Mouse (Mus musculus) midbrain, embryonic 11.5 days (tissue): ENCODE results near the gene Itpr1. TPM values are rescaled to one million over a fixed set of nuclear protein-coding genes. Genes with fewer than 3 reads are reported as not detected.

ENCODE experiments used
- ATAC-seq: fragments of 200-750 bp; cut with Nextera tagmentation; 2 replicates; pipeline ENCODE4 v1.8.0; 2017; ENCODE audit warnings: moderate TSS enrichment, moderate library complexity; ENCODE audit not compliant: low FRiP score
- DNase-seq: peaks from one replicate; pipeline ENCODE4 v3.0.0; 2015; ENCODE audit warnings: low spot score; ENCODE audit errors: missing footprints
- H3K27ac ChIP-seq: fragments of 300-500 bp; sonication (generic); 2 replicates; pipeline ENCODE4 v1.5.1; 2014; ENCODE audit warnings: low read depth, low read length
- H3K27me3 ChIP-seq: fragments of 300-500 bp; sonication (generic); 2 replicates; pipeline ENCODE4 v1.6.1; 2014; ENCODE audit warnings: mild to moderate bottlenecking, low read length, moderate library complexity, mixed read lengths; ENCODE audit not compliant: control insufficient read depth, insufficient read depth
- H3K36me3 ChIP-seq: fragments of 300-500 bp; sonication (generic); 2 replicates; pipeline ENCODE4 v1.6.1; 2014; ENCODE audit warnings: mild to moderate bottlenecking, low read length, moderate library complexity, mixed read lengths; ENCODE audit not compliant: control insufficient read depth, insufficient read depth
- H3K4me1 ChIP-seq: fragments of 300-500 bp; sonication (generic); 2 replicates; pipeline ENCODE4 v1.6.1; 2014; ENCODE audit warnings: low read length; ENCODE audit not compliant: control insufficient read depth, insufficient read depth
- H3K4me2 ChIP-seq: fragments of 300-500 bp; sonication (generic); 2 replicates; pipeline ENCODE4 v1.6.1; 2014; ENCODE audit warnings: mild to moderate bottlenecking, moderate library complexity
- H3K4me3 ChIP-seq: fragments of 300-500 bp; sonication (generic); 2 replicates; pipeline ENCODE4 v1.5.1; 2014; ENCODE audit warnings: low read depth, low read length
- H3K9ac ChIP-seq: fragments of 300-500 bp; sonication (generic); 2 replicates; pipeline ENCODE4 v1.6.1; 2014; ENCODE audit warnings: low read length
- H3K9me3 ChIP-seq: fragments of 300-500 bp; sonication (generic); 2 replicates; pipeline ENCODE4 v1.6.1; 2016; ENCODE audit warnings: low read length; ENCODE audit not compliant: control insufficient read depth
- WGBS: fragments of 180-500 bp; shearing (Covaris S2); extraction: QIAGEN DNeasy Blood & Tissue Kit; methylation state at CpG from one replicate; pipeline ENCODE4 v1.1.7; 2014; 5-methylcytosine and 5-hydroxymethylcytosine counted together
- polyA plus RNA-seq: library from polyadenylated mRNA; unstranded; fragments of >200 nt; fragmentation: Nextera tagmentation; extraction: Ambion mirVana; gene quantifications from 2 replicates; pipeline ENCODE4 v1.2.1, GENCODE M21; 2014

The Itpr1 gene
- polyA plus RNA-seq, 1 experiment from 2014 or later, result 5.2 TPM

- 72% methylated on average over 8 of the region's 8 CpGs for WGBS
- Histone ChIP-seq H3K4me3 (no peak overlapping the region), H3K36me3 (no peaks in the 10 kb centered on the region), H3K27ac (no peak overlapping the region), H3K27me3 (no peaks in the 10 kb centered on the region), H3K9ac (no peak overlapping the region), H3K4me1 (no peaks in the 10 kb centered on the region), H3K9me3 (no peaks in the 10 kb centered on the region), H3K4me2 (no peak overlapping the region)
- DNase-seq (peak; percentile 69), ATAC-seq (no peak)
Observed at GRCm38 (mm10) chr6:108309391-108310182, 96.7 kb downstream of the Itpr1 start.

GRCm38 (mm10) chr6:108313056-108313455 lies 100.2 kb downstream of the Itpr1 start:
- no peaks in the 10 kb centered on the region for H3K9me3 ChIP-seq
- H3K4me1 ChIP-seq, result no peaks in the 10 kb centered on the region
- ATAC-seq (no peak), DNase-seq (no peak)
- H3K4me3 ChIP-seq, result no peak overlapping the region
- 96% methylated on average over 1 of the region's 1 CpGs for WGBS
- H3K4me2 ChIP-seq, result no peak overlapping the region
- H3K9ac ChIP-seq, result no peak overlapping the region
- no peaks in the 10 kb centered on the region for H3K27me3 ChIP-seq
- H3K36me3 ChIP-seq, result no peaks in the 10 kb centered on the region
- H3K27ac ChIP-seq, result no peak overlapping the region

GRCm38 (mm10) chr6:108313997-108314396 lies 101.1 kb downstream of the Itpr1 start:
- 100% methylated on average over 1 of the region's 1 CpGs for WGBS
- Histone ChIP-seq H3K27ac (no peak overlapping the region), H3K4me3 (no peak overlapping the region), H3K9ac (no peak overlapping the region), H3K27me3 (no peaks in the 10 kb centered on the region), H3K9me3 (no peaks in the 10 kb centered on the region), H3K36me3 (no peaks in the 10 kb centered on the region), H3K4me1 (no peaks in the 10 kb centered on the region), H3K4me2 (no peak overlapping the region)
- DNase-seq (no peak), ATAC-seq (no peak)

GRCm38 (mm10) chr6:108316268-108316824 lies 103.5 kb downstream of the Itpr1 start:
- Histone ChIP-seq H3K9me3 (no peaks in the 10 kb centered on the region), H3K4me3 (no peak overlapping the region), H3K4me1 (no peaks in the 10 kb centered on the region), H3K9ac (no peak overlapping the region), H3K27ac (no peak overlapping the region), H3K36me3 (no peaks in the 10 kb centered on the region), H3K27me3 (no peaks in the 10 kb centered on the region), H3K4me2 (no peak overlapping the region)
- ATAC-seq (no peak), DNase-seq (no peak)
- WGBS, result 75% methylated on average over 4 of the region's 4 CpGs

- no peaks in the 10 kb centered on the region for H3K36me3 ChIP-seq
- 94% methylated on average over 1 of the region's 1 CpGs for whole genome bisulfite sequencing
- H3K4me3 ChIP-seq, result no peak overlapping the region
- no peaks in the 10 kb centered on the region for H3K27me3 ChIP-seq
- H3K9ac ChIP-seq, result no peak overlapping the region
- H3K9me3 ChIP-seq, result no peaks in the 10 kb centered on the region
- H3K4me2 ChIP-seq, result no peak overlapping the region
- no peak overlapping the region for H3K27ac ChIP-seq
- no peaks in the 10 kb centered on the region for H3K4me1 ChIP-seq
- no peak for DNase-seq
- no peak for ATAC-seq
Observed at GRCm38 (mm10) chr6:108316951-108317350, 104.1 kb downstream of the Itpr1 start.

GRCm38 (mm10) chr6:108321653-108322052 lies 108.8 kb downstream of the Itpr1 start:
- ATAC-seq, result no peak
- no peak overlapping the region for H3K4me2 ChIP-seq
- H3K27ac ChIP-seq, result no peak overlapping the region
- no peak overlapping the region for H3K4me3 ChIP-seq
- no peak overlapping the region for H3K9ac ChIP-seq
- WGBS, result 79% methylated on average over 2 of the region's 2 CpGs
- DNase-seq, result no peak
- H3K36me3 ChIP-seq, result no peaks in the 10 kb centered on the region
- H3K4me1 ChIP-seq, result no peaks in the 10 kb centered on the region
- H3K9me3 ChIP-seq, result no peaks in the 10 kb centered on the region
- H3K27me3 ChIP-seq, result no peaks in the 10 kb centered on the region

- no peaks in the 10 kb centered on the region for H3K27me3 ChIP-seq
- no peak overlapping the region for H3K4me2 ChIP-seq
- WGBS, result 77% methylated on average over 6 of the region's 6 CpGs
- H3K27ac ChIP-seq, result no peak overlapping the region
- no peak for DNase-seq
- no peaks in the 10 kb centered on the region for H3K36me3 ChIP-seq
- H3K9me3 ChIP-seq, result no peaks in the 10 kb centered on the region
- no peak for ATAC-seq
- H3K4me3 ChIP-seq, result no peak overlapping the region
- no peak overlapping the region for H3K9ac ChIP-seq
- no peaks in the 10 kb centered on the region for H3K4me1 ChIP-seq
Observed at GRCm38 (mm10) chr6:108324464-108325025, 111.6 kb downstream of the Itpr1 start.

- no peak overlapping the region for H3K9ac ChIP-seq
- H3K36me3 ChIP-seq, result no peaks in the 10 kb centered on the region
- DNase-seq (no peak), ATAC-seq (no peak)
- H3K4me1 ChIP-seq, result no peaks in the 10 kb centered on the region
- H3K4me2 ChIP-seq, result no peak overlapping the region
- H3K27ac ChIP-seq, result no peak overlapping the region
- 91% methylated on average over 10 of the region's 10 CpGs for WGBS
- no peaks in the 10 kb centered on the region for H3K27me3 ChIP-seq
- H3K4me3 ChIP-seq, result no peak overlapping the region
- no peaks in the 10 kb centered on the region for H3K9me3 ChIP-seq
Observed at GRCm38 (mm10) chr6:108325400-108325799, 112.5 kb downstream of the Itpr1 start.

- Histone ChIP-seq H3K9me3 (no peaks in the 10 kb centered on the region), H3K27ac (no peak overlapping the region), H3K36me3 (no peaks in the 10 kb centered on the region), H3K9ac (no peak overlapping the region), H3K4me1 (no peaks in the 10 kb centered on the region), H3K27me3 (no peaks in the 10 kb centered on the region), H3K4me3 (no peak overlapping the region), H3K4me2 (no peak overlapping the region)
- no peak for DNase-seq
- 93% methylated on average over 12 of the region's 12 CpGs for WGBS
- no peak for ATAC-seq
Observed at GRCm38 (mm10) chr6:108325948-108326411, 113.1 kb downstream of the Itpr1 start.
